Mouse (Mus musculus) lung, embryonic 14.5 days (tissue): Measurements from ENCODE around the gene Il20. TPM values are rescaled to one million over a fixed set of nuclear protein-coding genes. Genes with fewer than 3 reads are reported as not detected.

Source experiments
- ATAC-seq: fragments of 200-750 bp; cut with Nextera tagmentation; 2 replicates; pipeline ENCODE4 v1.8.0; 2017; ENCODE audit warnings: mild to moderate bottlenecking, moderate TSS enrichment, moderate library complexity; ENCODE audit not compliant: insufficient read depth
- DNase-seq: peaks from one replicate; pipeline ENCODE4 v3.0.0-alpha.2; 2015
- H3K27ac ChIP-seq: fragments of 300-500 bp; sonication (generic); 2 replicates; pipeline ENCODE4 v1.5.1; 2014; ENCODE audit warnings: low read depth, mild to moderate bottlenecking, moderate library complexity
- H3K27me3 ChIP-seq: fragments of 300-500 bp; sonication (generic); 2 replicates; pipeline ENCODE4 v1.6.1; 2014; ENCODE audit warnings: low read length, control low read depth; ENCODE audit not compliant: insufficient read depth
- H3K36me3 ChIP-seq: fragments of 300-500 bp; sonication (generic); 2 replicates; pipeline ENCODE4 v1.6.1; 2014; ENCODE audit warnings: control low read depth; ENCODE audit not compliant: insufficient read depth
- H3K4me1 ChIP-seq: fragments of 300-500 bp; sonication (generic); 2 replicates; pipeline ENCODE4 v1.6.1; 2014; ENCODE audit warnings: antibody characterized with exemption, control low read depth; ENCODE audit not compliant: insufficient read depth
- H3K4me2 ChIP-seq: fragments of 300-500 bp; sonication (generic); 2 replicates; pipeline ENCODE4 v1.6.1; 2014; ENCODE audit warnings: mild to moderate bottlenecking
- H3K4me3 ChIP-seq: fragments of 300-500 bp; sonication (generic); 2 replicates; pipeline ENCODE4 v1.5.1; 2014; ENCODE audit warnings: low read depth, low read length
- H3K9ac ChIP-seq: fragments of 300-500 bp; sonication (generic); 2 replicates; pipeline ENCODE4 v1.6.1; 2014
- H3K9me3 ChIP-seq: fragments of 300-500 bp; sonication (generic); 2 replicates; pipeline ENCODE4 v1.6.1; 2016; ENCODE audit warnings: low read depth, low read length, control low read depth
- CTCF ChIP-seq: IDR thresholded peaks from 2 replicates; pipeline ENCODE4 v1.5.1; 2016; ENCODE audit warnings: antibody characterized with exemption, low read depth
- WGBS: fragments of 180-500 bp; shearing (Covaris S2); extraction: QIAGEN DNeasy Blood & Tissue Kit; methylation state at CpG from one replicate; pipeline ENCODE4 v1.1.7; 2014; 5-methylcytosine and 5-hydroxymethylcytosine counted together
- polyA plus RNA-seq: library from polyadenylated mRNA; unstranded; fragments of >200 nt; fragmentation: Nextera tagmentation; extraction: Ambion mirVana; gene quantifications from 2 replicates; pipeline ENCODE4 v1.2.1, GENCODE M21; 2014

Gene Il20
- polyA plus RNA-seq: not detected in 2 replicates

DNA sequence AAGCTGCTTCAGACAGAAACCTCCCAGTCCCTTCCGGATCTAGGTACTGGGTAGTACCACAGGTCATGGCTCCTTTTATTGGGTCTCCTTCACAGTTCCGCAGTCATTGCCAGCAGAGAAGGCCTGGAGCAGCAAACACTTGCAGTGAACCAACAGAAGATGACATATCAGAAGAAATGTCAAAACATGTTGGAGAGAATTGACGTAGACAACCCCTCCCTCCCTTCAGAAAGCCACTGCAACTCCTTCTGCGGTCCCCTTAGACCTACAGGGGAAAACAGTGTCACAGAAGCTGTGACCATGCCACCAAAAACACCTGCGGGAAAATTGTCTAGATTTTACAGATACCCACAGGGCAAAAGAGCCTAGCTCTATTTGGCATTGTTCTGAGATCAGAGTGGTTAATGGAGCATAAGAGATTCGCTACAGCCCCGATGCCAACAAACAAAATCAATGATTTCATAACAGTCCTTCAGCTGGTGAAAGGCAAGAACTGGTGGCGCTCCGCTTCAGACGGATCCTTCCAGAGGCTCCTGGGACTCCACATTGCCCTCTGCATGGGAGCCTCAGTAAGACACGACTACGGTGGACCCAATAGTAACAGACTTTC is at the start of gene Il20:
Gene Il20 (minus strand): TSS at position 51 of the 610 bp plus-strand sequence.
- 82% methylated on average over 12 of the region's 12 CpGs for WGBS
- Histone ChIP-seq H3K4me2 (no peak within 1 kb of the TSS), H3K9me3 (no peaks in the 10 kb centered on the region), H3K4me3 (no peak within 1 kb of the TSS), H3K27me3 (no peaks in the 10 kb centered on the region), H3K36me3 (no peaks in the 10 kb centered on the region), H3K9ac (no peak within 1 kb of the TSS), H3K4me1 (no peaks in the 10 kb centered on the region), H3K27ac (no peak within 1 kb of the TSS)
- no peak for ATAC-seq
- no peak for TF ChIP-seq CTCF
- no peak for DNase-seq

DNA sequence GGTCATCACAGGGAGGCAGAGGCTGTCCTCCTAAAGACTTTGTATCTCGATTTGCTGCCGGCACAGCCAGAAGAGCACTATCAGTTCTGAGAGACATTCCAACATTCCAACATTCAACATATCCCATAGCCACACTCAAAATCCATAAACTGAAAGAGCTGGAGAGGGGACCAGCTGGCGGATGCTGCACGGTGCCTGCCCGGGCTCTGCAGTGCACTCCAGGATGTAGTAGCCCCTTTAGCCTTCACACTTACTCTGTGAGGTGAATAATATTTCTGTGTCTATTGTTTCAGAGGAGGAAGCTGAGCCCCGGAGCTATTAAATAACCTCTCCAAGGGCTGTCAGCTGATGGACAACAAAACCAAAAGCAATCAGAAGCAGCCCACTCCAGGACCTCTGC is 35.7 kb upstream of the Il20 start:
- H3K9me3 ChIP-seq: no peaks in the 10 kb centered on the region
- no peak overlapping the region for H3K4me3 ChIP-seq
- TF ChIP-seq CTCF: no peak
- 0 out of 2 replicates have a peak, but pooled peaks cover 3% of the 10 kb centered on the region for H3K4me1 ChIP-seq
- no peak overlapping the region for H3K9ac ChIP-seq
- WGBS: 15% methylated on average over 6 of the region's 6 CpGs
- no peaks in the 10 kb centered on the region for H3K36me3 ChIP-seq
- ATAC-seq (peak; percentile 85; the same call in 1 of the 2 replicates), DNase-seq (peak; percentile 53)
- H3K4me2 ChIP-seq: no peak overlapping the region
- H3K27me3 ChIP-seq: no peaks in the 10 kb centered on the region
- no peak overlapping the region for H3K27ac ChIP-seq

DNA sequence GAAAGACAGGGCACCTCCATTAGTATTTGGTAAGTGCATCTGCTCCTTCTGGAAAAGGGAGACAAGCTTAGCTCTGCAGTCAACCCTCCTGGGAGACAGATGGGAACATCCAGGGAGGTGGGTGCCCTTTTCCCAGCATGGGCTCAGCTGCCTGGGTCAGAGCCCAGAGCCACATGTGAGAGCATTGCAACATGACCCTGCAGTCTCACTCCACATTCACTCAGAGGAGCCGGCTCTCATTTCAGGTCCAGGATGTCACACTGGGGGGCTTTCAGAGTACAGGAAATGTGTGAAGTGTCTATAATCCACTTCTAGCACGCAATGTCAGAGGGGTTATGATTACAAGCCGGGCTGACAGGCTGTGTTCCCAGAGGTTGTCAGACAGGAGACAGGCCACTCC is 30.6 kb upstream of the Il20 start:
- Histone ChIP-seq H3K27me3 (no peaks in the 10 kb centered on the region), H3K9ac (no peak overlapping the region), H3K36me3 (no peaks in the 10 kb centered on the region), H3K9me3 (no peaks in the 10 kb centered on the region), H3K4me1 (no peaks in the 10 kb centered on the region), H3K4me3 (no peak overlapping the region), H3K27ac (no peak overlapping the region), H3K4me2 (no peak overlapping the region)
- WGBS: 11% methylated on average over 3 of the region's 3 CpGs
- DNase-seq: peak; percentile 10
- ATAC-seq: peak; percentile 24; the same call in 1 of the 2 replicates
- TF ChIP-seq CTCF: no peak

DNA sequence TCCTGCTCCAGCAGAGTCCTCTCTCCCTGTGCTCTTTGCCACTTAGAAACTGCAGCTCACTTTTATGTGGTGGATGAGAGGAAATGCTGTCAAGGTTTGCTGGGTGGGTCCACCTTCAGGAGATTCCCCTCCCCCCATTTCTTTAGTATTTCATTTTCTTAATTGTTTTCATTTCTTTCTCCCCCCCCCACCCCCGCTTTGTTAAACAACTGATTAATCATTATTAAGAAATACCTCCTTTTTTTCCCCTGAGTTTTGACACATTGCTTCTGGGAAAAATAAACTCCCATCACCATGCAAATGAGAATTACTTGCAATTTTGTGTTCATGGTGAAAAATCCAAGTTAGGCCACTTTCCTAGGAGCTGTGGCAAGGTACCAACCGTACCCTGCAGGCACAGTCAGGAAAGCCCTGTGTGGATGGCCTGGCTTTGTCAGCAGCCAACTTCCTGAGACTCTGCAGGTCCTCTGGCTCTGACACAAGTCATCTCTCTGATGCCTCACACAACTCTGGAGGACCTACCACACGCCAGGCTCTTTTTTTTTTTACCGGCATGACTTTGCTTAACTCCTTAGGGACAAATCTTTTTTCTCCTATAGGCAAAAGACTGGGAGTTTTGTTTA is 28.9 kb upstream of the Il20 start, which contains the start of gene Il19:
Gene Il19 (minus strand): TSS at position 51 of the 623 bp plus-strand sequence.
- 47% methylated on average over 4 of the region's 4 CpGs for WGBS
- no peak for DNase-seq
- H3K36me3 ChIP-seq: no peaks in the 10 kb centered on the region
- no peak for ATAC-seq
- no peaks in the 10 kb centered on the region for H3K4me1 ChIP-seq
- no peaks in the 10 kb centered on the region for H3K9me3 ChIP-seq
- H3K27ac ChIP-seq: no peak within 1 kb of the TSS
- no peak for TF ChIP-seq CTCF
- no peak within 1 kb of the TSS for H3K4me3 ChIP-seq
- no peak within 1 kb of the TSS for H3K4me2 ChIP-seq
- no peaks in the 10 kb centered on the region for H3K27me3 ChIP-seq
- no peak within 1 kb of the TSS for H3K9ac ChIP-seq

DNA sequence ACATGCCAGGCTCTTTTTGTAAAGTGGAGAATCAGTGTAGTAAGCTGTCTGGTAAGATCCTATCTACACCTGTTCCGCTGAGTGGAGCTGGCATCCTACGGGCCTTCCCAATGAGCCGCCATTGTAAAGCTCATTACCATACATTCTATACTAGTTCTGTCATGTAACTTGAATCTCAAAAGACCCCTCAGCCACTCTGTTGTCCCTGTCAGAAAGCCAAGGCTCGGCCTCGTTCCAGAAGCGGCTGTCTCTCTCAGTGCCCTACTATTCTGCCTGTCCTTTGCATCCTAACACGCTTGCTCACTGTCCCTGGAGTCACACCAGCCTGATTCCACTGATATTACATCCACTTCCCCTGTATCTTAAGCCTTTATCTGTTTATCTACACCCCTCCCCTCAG is 26.9 kb upstream of the Il20 start:
- Histone ChIP-seq H3K36me3 (no peaks in the 10 kb centered on the region), H3K4me2 (no peak overlapping the region), H3K4me1 (no peaks in the 10 kb centered on the region), H3K9me3 (no peaks in the 10 kb centered on the region), H3K9ac (no peak overlapping the region), H3K27ac (no peak overlapping the region), H3K4me3 (no peak overlapping the region), H3K27me3 (no peaks in the 10 kb centered on the region)
- 90% methylated on average over 7 of the region's 7 CpGs for WGBS
- TF ChIP-seq CTCF: no peak
- no peak for DNase-seq
- ATAC-seq: no peak

DNA sequence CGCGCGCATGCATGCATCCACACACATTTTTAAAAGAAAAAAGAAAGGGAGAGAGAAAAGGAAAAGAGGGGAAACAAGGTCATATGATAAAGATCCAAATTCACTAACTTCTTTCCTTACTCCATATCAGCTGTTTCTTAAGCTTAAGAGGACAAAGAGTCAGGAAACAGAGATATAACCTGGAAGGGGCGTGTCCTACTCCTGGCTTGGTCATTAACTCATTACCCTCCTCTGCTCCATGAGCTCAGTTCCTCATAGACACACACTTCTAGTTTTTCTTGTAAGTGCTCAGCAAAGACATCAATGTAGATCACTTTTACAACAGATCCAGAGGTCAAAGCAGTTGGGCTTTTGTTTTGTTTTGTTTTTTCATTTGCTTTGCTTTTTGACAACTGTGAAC is 25.9 kb upstream of the Il20 start:
- H3K27me3 ChIP-seq: no peaks in the 10 kb centered on the region
- no peak overlapping the region for H3K4me3 ChIP-seq
- 86% methylated on average over 4 of the region's 4 CpGs for WGBS
- no peaks in the 10 kb centered on the region for H3K4me1 ChIP-seq
- no peak overlapping the region for H3K9ac ChIP-seq
- no peak overlapping the region for H3K27ac ChIP-seq
- no peak for TF ChIP-seq CTCF
- no peaks in the 10 kb centered on the region for H3K36me3 ChIP-seq
- H3K9me3 ChIP-seq: no peaks in the 10 kb centered on the region
- DNase-seq (no peak), ATAC-seq (no peak)
- no peak overlapping the region for H3K4me2 ChIP-seq

DNA sequence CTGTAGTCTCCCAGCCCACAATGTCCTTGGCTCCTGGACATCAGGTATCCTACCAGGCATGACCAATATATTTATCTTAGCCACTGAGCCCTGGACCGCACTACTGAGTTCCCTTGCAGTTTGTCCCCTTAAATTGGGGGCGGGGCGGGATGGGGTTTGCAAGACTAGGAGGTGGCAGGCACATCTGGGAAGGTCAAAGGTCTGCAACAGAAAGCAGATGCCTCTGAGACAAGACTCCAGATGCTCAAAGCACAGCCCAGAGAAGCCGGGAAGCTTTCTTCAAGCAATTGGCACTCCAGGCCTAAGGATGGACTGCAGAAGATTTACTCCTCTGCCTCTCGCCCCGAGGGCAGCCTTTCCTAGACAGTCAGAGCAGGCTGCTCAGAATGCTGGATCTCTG is 25.1 kb upstream of the Il20 start:
- Histone ChIP-seq H3K27me3 (no peaks in the 10 kb centered on the region), H3K27ac (no peak overlapping the region), H3K4me3 (no peak overlapping the region), H3K9me3 (no peaks in the 10 kb centered on the region), H3K4me1 (no peaks in the 10 kb centered on the region), H3K36me3 (no peaks in the 10 kb centered on the region), H3K9ac (no peak overlapping the region), H3K4me2 (no peak overlapping the region)
- DNase-seq: no peak
- TF ChIP-seq CTCF: no peak
- 50% methylated on average over 6 of the region's 6 CpGs for WGBS
- ATAC-seq: no peak
